Mouse (Mus musculus) bone marrow macrophage, adult 2 months (primary cell): ENCODE measurements at regions not wholly inside any gene's neighbourhood (a gene's known extent, or its start where the extent isn't known, plus 50 kb on each side); places are given as distances from the start of the nearest gene placed in this dataset.

Experiments used
- H3K27ac ChIP-seq: 2 replicates; pipeline ENCODE4 v1.5.1; 2012; ENCODE audit warnings: low read depth, low read length; ENCODE audit not compliant: insufficient read depth
- H3K4me1 ChIP-seq: 2 replicates; pipeline ENCODE4 v1.6.1; 2012; ENCODE audit warnings: low read length; ENCODE audit not compliant: control insufficient read depth, insufficient read depth
- H3K4me3 ChIP-seq: 2 replicates; pipeline ENCODE4 v1.5.1; 2012; ENCODE audit warnings: mild to moderate bottlenecking, low read length, moderate library complexity; ENCODE audit not compliant: insufficient read depth
- CTCF ChIP-seq: IDR thresholded peaks from 2 replicates; pipeline ENCODE4 v1.5.1; 2012; ENCODE audit warnings: low read depth, mild to moderate bottlenecking, low read length, moderate library complexity
- POLR2A ChIP-seq: IDR thresholded peaks from 2 replicates; pipeline ENCODE4 v1.6.1; 2012; ENCODE audit warnings: mild to moderate bottlenecking, low read depth, low read length, borderline replicate concordance

GRCm38 (mm10) chr16:21318009-21318639 is 104.8 kb upstream of the Vps8 start:
- TF ChIP-seq POLR2A (no peak), CTCF (no peak)
- Histone ChIP-seq H3K27ac (no peak overlapping the region), H3K4me1 (peaks cover 22% of the 10 kb centered on the region), H3K4me3 (no peak overlapping the region)

DNA sequence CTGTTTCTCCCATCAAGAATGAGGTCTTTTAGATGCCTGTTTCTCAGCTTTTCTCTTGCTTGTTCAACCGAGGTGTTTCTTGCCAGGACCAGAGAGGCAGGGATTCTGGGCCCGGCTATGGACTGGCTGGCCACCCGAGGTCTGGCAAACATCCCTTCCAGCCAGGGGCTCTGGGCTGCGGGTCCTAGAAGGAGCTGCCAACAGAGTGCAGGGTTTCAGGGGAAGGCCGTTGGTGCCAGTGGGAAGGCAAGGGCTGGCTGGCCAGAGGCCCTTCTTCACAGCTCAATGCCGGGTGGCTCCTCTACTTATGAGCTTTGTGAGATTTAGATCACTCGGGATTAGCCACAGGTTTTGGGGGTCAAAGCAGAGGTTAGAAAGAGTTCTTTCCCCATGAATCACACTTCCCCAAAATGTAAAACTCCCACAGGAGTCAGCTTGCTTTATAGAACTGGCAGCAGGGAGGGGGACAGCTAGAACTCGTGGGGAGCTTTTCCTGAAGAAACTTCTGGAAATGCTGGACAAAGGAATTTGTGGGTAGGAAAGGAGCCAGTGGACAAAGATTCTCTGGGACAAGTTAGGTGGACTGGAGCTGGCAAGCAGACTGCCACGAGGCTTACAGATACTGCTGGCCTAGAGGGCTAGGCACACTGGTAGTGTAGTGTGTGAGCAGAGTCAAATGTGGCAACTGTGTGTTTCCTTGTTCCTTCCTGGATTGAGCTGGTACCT is 104.1 kb upstream of the Vps8 start:
- TF ChIP-seq CTCF, result no peak
- TF ChIP-seq POLR2A, result no peak
- H3K4me1 ChIP-seq, result peaks cover 22% of the 10 kb centered on the region
- no peak overlapping the region for H3K4me3 ChIP-seq
- H3K27ac ChIP-seq, result no peak overlapping the region

DNA sequence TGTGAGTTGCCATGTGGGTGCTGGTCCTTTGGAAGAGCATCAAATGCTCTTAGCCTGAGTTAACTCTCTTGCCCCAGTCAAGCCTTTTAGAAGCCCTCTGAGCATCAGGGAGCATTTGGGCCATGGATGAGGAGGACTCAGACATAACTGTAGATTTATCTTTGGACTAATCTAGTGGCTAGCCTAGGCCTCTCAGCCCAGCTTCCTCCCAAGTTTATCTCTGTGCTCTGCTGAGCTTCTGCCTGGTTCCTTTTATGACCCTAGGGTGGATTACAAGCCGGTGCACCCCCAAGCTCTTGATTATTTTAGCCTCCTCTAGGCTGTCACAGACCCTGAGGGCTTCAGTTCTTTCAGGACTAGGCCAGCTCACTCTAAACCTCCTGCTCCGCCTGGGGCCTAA is 102.6 kb upstream of the Vps8 start:
- TF ChIP-seq CTCF (no peak), POLR2A (no peak)
- no peak overlapping the region for H3K4me3 ChIP-seq
- peaks cover 22% of the 10 kb centered on the region for H3K4me1 ChIP-seq
- no peak overlapping the region for H3K27ac ChIP-seq

DNA sequence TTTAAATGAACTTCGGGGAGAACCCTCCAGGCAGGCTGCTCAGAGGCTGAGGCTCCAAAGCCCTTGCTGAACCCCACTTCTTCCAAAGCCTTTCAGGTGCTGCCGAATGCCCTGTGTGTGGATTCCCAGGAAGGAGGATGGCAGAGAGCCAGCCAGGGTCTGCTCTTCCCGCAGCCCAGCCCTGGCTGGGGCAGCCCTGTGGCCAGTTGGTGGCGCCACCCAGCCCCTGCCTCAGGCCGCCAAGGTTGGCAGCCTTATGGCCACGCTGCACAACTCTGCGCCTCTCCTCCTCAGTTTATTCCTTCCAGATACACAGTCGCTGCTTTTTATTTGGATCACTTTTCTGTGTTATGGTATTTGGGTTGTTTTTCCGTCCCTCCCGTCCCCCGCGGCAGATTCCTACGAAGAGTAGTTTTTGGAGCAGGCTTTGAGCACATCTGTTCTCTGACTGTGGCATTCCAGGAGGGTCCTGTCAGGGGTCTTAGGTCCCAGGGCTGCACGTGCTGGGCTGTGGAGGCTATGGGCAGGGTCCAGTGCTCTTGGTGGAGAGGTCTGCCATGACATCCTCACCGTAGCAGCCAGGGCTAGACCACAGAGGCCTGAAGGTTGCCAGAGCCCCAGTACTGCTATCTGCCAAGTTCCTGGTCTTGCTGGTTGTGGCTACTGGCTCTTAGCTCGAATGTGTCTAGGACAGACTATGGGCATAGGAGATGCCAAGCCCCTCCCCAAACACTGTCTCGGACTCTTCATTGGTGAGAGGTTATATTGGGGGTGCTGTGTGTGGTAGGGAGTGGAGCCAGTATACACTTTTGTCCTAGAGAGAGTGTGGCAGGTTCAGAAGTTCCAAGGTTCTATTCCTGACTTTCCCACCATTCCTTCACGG is 101.5 kb upstream of the Vps8 start:
- H3K4me1 ChIP-seq, result peaks cover 22% of the 10 kb centered on the region
- no peak overlapping the region for H3K4me3 ChIP-seq
- 0 out of 2 replicates have a peak, but pooled peaks have one; percentile 17 for TF ChIP-seq CTCF
- TF ChIP-seq POLR2A, result no peak

GRCm38 (mm10) chr16:21322437-21322836 is 100.5 kb upstream of the Vps8 start:
- TF ChIP-seq POLR2A, result no peak
- no peak for TF ChIP-seq CTCF
- H3K4me1 ChIP-seq, result peaks cover 20% of the 10 kb centered on the region
- no peak overlapping the region for H3K27ac ChIP-seq
- H3K4me3 ChIP-seq, result no peak overlapping the region

More for the DNA sequence above, 101.5 kb upstream of the Vps8 start:
- no peak overlapping the region for H3K27ac ChIP-seq

GRCm38 (mm10) chr16:21323446-21324034 is 99.4 kb upstream of the Vps8 start:
- H3K27ac ChIP-seq, result no peak overlapping the region
- H3K4me1 ChIP-seq, result peaks cover 9% of the 10 kb centered on the region
- no peak for TF ChIP-seq CTCF
- TF ChIP-seq POLR2A, result no peak
- H3K4me3 ChIP-seq, result no peak overlapping the region

DNA sequence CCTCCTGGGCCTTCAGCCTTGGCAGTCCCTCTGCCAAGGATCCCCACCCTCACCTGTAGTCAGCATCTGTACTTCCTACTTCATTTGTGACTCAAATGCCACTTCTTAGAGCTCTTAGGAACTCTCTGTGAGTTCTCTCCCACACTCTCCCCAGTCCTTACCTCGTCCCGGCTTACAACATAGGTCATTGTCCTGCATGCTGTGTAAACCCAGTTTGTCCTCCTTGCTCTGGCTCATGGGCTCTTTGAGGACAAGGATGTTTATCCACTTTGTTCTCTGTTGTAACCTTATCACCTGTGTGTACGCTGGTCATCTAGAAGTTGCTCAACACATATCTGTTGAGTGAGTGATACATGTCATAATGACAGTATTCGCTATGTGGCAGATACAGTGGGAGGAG is 94.9 kb upstream of the Vps8 start:
- no peak overlapping the region for H3K4me3 ChIP-seq
- H3K27ac ChIP-seq, result no peak overlapping the region
- no peak for TF ChIP-seq CTCF
- no peak for TF ChIP-seq POLR2A
- peaks cover 8% of the 10 kb centered on the region for H3K4me1 ChIP-seq

GRCm38 (mm10) chr16:21329199-21329598 is 93.7 kb upstream of the Vps8 start:
- Histone ChIP-seq H3K4me1 (peaks cover 9% of the 10 kb centered on the region), H3K27ac (no peak overlapping the region)
- TF ChIP-seq POLR2A, result no peak
- no peak for TF ChIP-seq CTCF

GRCm38 (mm10) chr16:21331229-21331628 is 91.7 kb upstream of the Vps8 start:
- Histone ChIP-seq H3K4me1 (peaks cover 15% of the 10 kb centered on the region), H3K4me3 (no peak overlapping the region), H3K27ac (no peak overlapping the region)
- TF ChIP-seq CTCF, result no peak
- TF ChIP-seq POLR2A, result no peak

More at GRCm38 (mm10) chr16:21329199-21329598, 93.7 kb upstream of the Vps8 start:
- no peak overlapping the region for H3K4me3 ChIP-seq

- no peak overlapping the region; the same call in 1 of the 2 replicates for H3K27ac ChIP-seq
- H3K4me1 ChIP-seq, result peaks cover 17% of the 10 kb centered on the region
- H3K4me3 ChIP-seq, result peak overlapping the region; percentile 70
- TF ChIP-seq CTCF (no peak), POLR2A (no peak)
Measured at GRCm38 (mm10) chr16:21332411-21332810, 90.5 kb upstream of the Vps8 start.
